Mouse (Mus musculus) retina, adult 2 months (tissue): ENCODE data around the gene Rad54l2.
A peak's percentile ranks its signal among the peaks of the same experiment; 100 is the strongest.

Experiments
- DNase-seq: peaks from one replicate; pipeline ENCODE4 v3.0.0-alpha.2; 2012; ENCODE audit warnings: low read depth, low spot score

Gene Rad54l2

DNA sequence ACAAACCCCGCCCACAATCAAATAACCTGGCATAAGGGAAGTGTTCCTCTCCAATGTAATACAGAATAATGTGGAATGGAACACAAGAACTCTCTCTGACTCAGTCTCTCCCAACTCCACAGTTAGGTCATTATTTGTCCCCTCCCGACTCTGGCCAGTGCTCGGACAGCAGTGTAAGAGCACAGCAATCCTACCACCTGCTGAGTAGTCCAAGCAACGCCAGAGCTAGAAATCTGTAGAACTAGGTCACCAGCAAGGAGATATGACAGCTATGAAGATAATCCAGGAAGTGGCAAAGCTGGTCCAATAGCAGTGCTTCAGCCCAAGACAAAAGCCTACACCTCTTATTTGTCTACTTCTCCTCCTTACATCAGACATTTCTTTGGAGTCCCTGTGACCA, 112.4 kb downstream of the Rad54l2 start:
- no peak for DNase-seq

GRCm38 (mm10) chr9:106675965-106676364, 113.0 kb downstream of the Rad54l2 start:
- DNase-seq = no peak

DNA sequence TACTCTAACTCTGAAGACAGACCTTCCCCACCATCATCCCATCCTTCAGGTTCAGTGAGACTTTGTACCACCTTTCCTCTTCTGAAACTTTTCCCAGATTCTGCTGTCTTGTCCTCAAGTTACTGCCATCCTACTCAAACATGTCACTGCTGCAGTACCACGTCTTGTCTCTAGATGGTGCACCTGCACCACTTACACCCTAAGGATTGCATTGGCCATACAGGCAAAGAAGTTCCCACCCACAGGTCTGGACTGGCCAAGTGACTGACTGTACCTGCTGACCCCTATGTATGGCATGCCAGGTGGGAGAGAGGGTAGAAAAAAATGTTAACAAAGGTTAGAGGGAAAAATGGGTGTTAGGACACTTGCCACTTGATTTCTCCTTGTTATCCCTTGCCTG, 113.5 kb downstream of the Rad54l2 start:
- peak; percentile 70 for DNase-seq

- DNase-seq = no peak
Observed at GRCm38 (mm10) chr9:106673860-106674259, 115.1 kb downstream of the Rad54l2 start.

- no peak for DNase-seq
Observed at GRCm38 (mm10) chr9:106664856-106665255, 124.1 kb downstream of the Rad54l2 start.

- no peak for DNase-seq
Observed at GRCm38 (mm10) chr9:106664433-106664832, 124.6 kb downstream of the Rad54l2 start.

GRCm38 (mm10) chr9:106663200-106663599, 125.8 kb downstream of the Rad54l2 start:
- no peak for DNase-seq

- DNase-seq = no peak
Observed at GRCm38 (mm10) chr9:106659935-106660334, 129.1 kb downstream of the Rad54l2 start.

GRCm38 (mm10) chr9:106659441-106659840, 129.6 kb downstream of the Rad54l2 start:
- DNase-seq = no peak

- no peak for DNase-seq
Observed at GRCm38 (mm10) chr9:106657592-106657991, 131.4 kb downstream of the Rad54l2 start.

- DNase-seq = no peak
Observed at GRCm38 (mm10) chr9:106656820-106657219, 132.2 kb downstream of the Rad54l2 start.

DNA sequence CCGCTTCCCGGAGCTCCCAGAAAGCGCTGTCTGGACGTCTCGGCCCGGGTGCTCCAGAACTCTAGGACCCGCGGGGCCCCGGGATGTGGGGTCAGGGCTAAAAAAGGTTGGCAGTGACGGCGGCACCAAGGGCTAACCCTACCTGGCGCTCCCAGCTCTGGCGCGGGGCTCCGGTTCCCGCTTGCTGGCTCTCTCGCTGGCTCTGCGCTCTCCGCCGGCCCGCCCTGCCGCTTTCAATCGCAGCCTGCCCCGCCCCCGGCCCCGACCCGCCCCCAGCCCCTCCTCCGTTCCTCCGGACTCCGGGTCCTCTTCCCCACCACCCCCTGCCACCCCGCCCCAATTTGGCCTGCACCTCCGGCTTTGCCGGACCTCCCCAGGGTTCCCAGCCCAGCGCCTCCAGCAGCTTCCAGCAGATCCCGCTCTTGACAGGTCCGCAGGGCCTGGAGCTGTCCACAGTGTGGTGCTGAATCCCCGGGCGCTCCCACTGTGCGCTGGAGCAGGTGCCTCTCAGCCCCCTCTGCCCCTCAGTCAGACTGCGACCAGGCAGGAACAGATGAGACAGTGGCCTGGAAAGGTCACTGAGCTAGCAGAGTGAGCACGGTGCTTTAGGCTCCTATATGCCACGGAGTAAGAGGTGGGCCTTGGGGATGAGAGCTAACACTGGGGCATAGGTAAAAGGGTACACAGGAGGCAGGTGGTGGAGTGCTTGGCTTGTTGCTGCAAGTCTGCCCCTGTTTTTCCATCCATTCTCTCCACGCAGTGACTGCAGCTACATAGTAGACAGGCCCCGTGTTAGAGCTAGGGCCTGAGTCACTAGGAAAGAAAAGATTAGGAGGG, 132.9 kb downstream of the Rad54l2 start, which contains the start of gene Grm2:
TSS of gene Grm2 (minus strand) at position 199 of the 837 bp plus-strand sequence.
- no peak for DNase-seq

DNA sequence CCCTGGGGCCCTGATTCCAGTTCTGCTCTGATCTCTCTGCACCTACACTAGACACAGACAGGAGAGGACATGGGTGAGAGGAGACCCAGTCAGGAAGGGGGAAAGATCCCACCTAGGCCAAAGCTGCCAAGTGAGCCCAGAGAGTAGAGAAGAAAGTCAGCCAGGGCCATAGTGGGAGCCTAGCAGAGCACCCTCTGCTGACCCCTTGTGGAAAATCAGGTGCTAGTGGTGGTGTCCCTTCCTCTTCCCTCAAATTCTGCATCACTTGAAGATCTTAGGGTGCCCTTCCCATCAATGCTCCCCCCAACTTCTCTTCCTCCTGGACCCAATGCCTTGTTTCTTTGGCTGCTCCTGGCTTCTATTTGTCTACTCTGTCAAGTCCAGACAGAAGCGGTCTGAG, 136.3 kb downstream of the Rad54l2 start:
- no peak for DNase-seq

DNA sequence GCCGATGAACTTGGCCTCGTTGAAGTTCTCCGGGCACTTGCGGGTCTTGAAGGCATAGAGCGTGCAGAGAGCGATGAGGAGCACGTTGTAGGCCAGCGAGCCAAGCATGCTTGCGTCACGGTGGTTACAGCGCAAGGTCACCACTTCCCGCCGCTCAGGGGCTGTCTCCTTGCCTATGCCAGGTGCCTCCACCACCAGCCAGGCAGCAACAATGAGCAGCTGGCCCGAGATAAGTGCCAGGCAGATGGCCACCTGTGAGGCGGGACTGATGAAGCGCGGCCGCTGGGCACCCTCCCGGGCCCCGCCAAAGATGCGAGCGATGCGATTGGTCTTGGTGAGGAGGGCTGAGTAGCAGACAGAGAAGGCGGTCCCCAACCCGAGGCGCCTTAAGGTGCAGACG, 141.8 kb downstream of the Rad54l2 start:
- DNase-seq = no peak

GRCm38 (mm10) chr9:106645684-106646271, 143.2 kb downstream of the Rad54l2 start:
- no peak for DNase-seq

DNA sequence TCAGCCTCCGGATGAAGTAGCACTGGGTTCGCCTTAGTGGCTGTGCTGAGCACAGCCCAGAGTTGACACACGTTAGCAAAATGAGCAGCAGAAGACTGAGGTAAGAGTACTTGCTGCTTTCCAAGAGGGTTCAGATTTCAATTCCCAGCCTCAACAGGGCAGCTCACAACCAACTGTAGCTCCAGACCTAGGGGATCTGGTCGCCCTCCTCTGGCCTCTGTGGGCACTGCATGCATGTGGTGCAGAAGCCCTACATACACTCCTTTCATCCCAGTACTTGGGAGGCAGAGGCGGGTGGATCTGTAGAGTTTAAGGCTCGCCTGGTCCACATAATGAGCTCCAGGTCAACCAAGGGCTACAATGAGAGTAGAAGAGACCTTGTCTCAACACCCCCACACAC, 145.2 kb downstream of the Rad54l2 start:
- no peak for DNase-seq

DNA sequence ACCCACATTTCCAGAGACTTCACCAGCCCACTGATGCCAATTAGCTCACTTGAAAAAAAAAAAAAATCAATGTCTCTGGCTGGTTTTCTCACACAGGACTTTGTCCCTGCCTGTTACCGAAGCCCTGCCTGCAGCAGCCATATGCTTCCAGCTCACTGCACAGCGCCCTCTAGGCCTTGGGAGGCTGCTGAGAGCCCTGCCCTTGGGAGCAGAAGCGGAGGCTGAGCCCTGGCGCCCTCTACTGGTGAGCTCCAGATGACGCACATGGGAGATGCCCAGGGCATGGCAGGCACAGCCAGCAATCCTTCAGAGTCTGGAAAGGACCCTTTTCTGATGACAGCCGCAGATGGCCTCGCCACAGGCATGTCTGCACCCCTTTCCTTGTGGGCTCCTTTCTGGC, 145.9 kb downstream of the Rad54l2 start:
- peak; percentile 52 for DNase-seq

- DNase-seq = no peak
Observed at GRCm38 (mm10) chr9:106641346-106641745, 147.6 kb downstream of the Rad54l2 start.

- DNase-seq = no peak
Observed at GRCm38 (mm10) chr9:106638154-106638553, 150.8 kb downstream of the Rad54l2 start.
